Mouse (Mus musculus) brain, embryonic 14.5 days (tissue): ENCODE results near the gene Tut7.

Experiments
- CTCF ChIP-seq: fragments of 200-500 bp; IDR thresholded peaks from 2 replicates; pipeline ENCODE4 v1.5.1; 2012; ENCODE audit warnings: inconsistent platforms, mild to moderate bottlenecking, moderate library complexity, borderline replicate concordance; ENCODE audit not compliant: insufficient read depth, insufficient read length; ENCODE audit errors: extremely low read depth
- POLR2A ChIP-seq: fragments of 200-500 bp; IDR thresholded peaks from 2 replicates; pipeline ENCODE4 v1.6.1; 2012; ENCODE audit warnings: mild to moderate bottlenecking, inconsistent platforms, borderline replicate concordance; ENCODE audit not compliant: poor library complexity, insufficient read depth, insufficient read length, severe bottlenecking; ENCODE audit errors: extremely low read depth

DNA sequence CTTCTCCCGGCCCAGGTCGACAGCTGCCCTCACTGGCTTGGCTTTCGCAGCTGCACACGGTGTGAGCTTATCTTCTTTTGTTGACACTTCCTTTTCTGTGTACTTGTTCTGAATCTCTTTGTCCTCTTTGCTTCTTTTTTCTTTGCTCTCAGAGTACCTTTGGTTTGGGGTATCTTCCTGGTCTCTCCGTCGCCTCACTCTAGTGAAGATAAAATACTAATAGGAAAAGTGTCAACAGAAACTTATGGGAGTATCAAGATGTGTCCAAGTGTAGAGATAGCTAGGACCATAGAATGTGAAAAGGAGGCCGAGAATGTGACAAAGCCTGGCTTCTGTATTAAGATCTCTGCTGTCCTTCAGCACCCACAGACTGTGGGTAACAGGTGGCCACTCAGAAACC is 40.8 kb downstream of the Tut7 start, which contains the start of gene Gm49354:
- TF ChIP-seq CTCF (no peak), POLR2A (no peak)
